Mouse (Mus musculus) myocyte (in vitro differentiated cells): ENCODE data around the gene Adgrb3. TPM values are rescaled to one million over a fixed set of nuclear protein-coding genes. Genes with fewer than 3 reads are reported as not detected.

Source experiments
- H3K27me3 ChIP-seq: one replicate; pipeline ENCODE4 v1.6.1; 2011; ENCODE audit not compliant: control insufficient read depth, insufficient read depth, insufficient read length
- H3K36me3 ChIP-seq: one replicate; pipeline ENCODE4 v1.6.1; 2011; ENCODE audit not compliant: control insufficient read depth, insufficient read depth
- H3K4me2 ChIP-seq: one replicate; pipeline ENCODE4 v1.6.1; 2011; ENCODE audit warnings: low read depth, control low read depth
- H3K4me3 ChIP-seq: one replicate; pipeline ENCODE4 v1.5.1; 2011; ENCODE audit warnings: mild to moderate bottlenecking, control low read depth, moderate library complexity
- H3K79me2 ChIP-seq: one replicate; pipeline ENCODE4 v1.6.1; 2011; ENCODE audit not compliant: control insufficient read depth, insufficient read depth
- H3ac ChIP-seq: one replicate; pipeline ENCODE4 v1.6.1; 2011; ENCODE audit not compliant: control insufficient read depth, insufficient read length
- CEBPB ChIP-seq: IDR thresholded peaks from 2 replicates; pipeline ENCODE4 v1.6.1; 2011; ENCODE audit warnings: mild to moderate bottlenecking, moderate library complexity; ENCODE audit not compliant: poor library complexity, insufficient read depth, severe bottlenecking
- E2F4 ChIP-seq: IDR thresholded peaks from one replicate; pipeline ENCODE4 v1.6.1; 2011; ENCODE audit warnings: mild to moderate bottlenecking, control low read depth, moderate library complexity; ENCODE audit not compliant: insufficient read depth
- MAX ChIP-seq: IDR thresholded peaks from one replicate; pipeline ENCODE4 v1.6.1; 2011; ENCODE audit warnings: low read depth, mild to moderate bottlenecking, control low read depth
- MYOD1 ChIP-seq, 3 experiments: IDR thresholded peaks; one replicate each; pipeline ENCODE4 v1.6.1; 2011; ENCODE audit warnings: control low read depth in 2 of 3, low read depth in 2 of 3, mild to moderate bottlenecking in 2 of 3, moderate library complexity in 1 of 3; ENCODE audit not compliant: insufficient read length in 2 of 3, control insufficient read depth in 1 of 3
- MYOG ChIP-seq, 3 experiments: IDR thresholded peaks; one replicate each; pipeline ENCODE4 v1.6.1; 2011; ENCODE audit warnings: control low read depth in 2 of 3, low read depth in 2 of 3, mild to moderate bottlenecking in 2 of 3; ENCODE audit not compliant: insufficient read length in 2 of 3, control insufficient read depth in 1 of 3, insufficient read depth in 1 of 3
- POLR2A ChIP-seq: IDR thresholded peaks from one replicate; pipeline ENCODE4 v1.6.1; 2011; ENCODE audit warnings: low read depth, mild to moderate bottlenecking, control low read depth, moderate library complexity; ENCODE audit not compliant: insufficient read length
- POLR2AphosphoS2 ChIP-seq: IDR thresholded peaks from one replicate; pipeline ENCODE4 v1.6.1; 2011; ENCODE audit warnings: low read depth, control low read depth; ENCODE audit not compliant: insufficient read length
- REST ChIP-seq: IDR thresholded peaks from one replicate; pipeline ENCODE4 v1.6.1; 2011; ENCODE audit warnings: mild to moderate bottlenecking, control low read depth, moderate library complexity; ENCODE audit not compliant: insufficient read depth, insufficient read length
- SRF ChIP-seq: IDR thresholded peaks from one replicate; pipeline ENCODE4 v1.6.1; 2011; ENCODE audit warnings: low read depth; ENCODE audit not compliant: control insufficient read depth, insufficient read length
- TCF12 ChIP-seq: IDR thresholded peaks from one replicate; pipeline ENCODE4 v1.6.1; 2011; ENCODE audit warnings: mild to moderate bottlenecking, control low read depth; ENCODE audit not compliant: poor library complexity, insufficient read depth, severe bottlenecking
- TCF3 ChIP-seq: IDR thresholded peaks from one replicate; pipeline ENCODE4 v1.6.1; 2011; ENCODE audit warnings: low read depth, control low read depth; ENCODE audit not compliant: insufficient read length
- USF1 ChIP-seq: IDR thresholded peaks from one replicate; pipeline ENCODE4 v1.6.1; 2011; ENCODE audit warnings: low read depth, mild to moderate bottlenecking, control low read depth, moderate library complexity
- polyA plus RNA-seq: library from polyadenylated mRNA; unstranded; fragments of >200 nt; fragmentation: generic; extraction: Trizol; gene quantifications from one replicate; pipeline ENCODE4 v1.2.1, GENCODE M21; 2012; ENCODE audit warnings: missing spikeins

The Adgrb3 gene
- polyA plus RNA-seq, result not detected

DNA sequence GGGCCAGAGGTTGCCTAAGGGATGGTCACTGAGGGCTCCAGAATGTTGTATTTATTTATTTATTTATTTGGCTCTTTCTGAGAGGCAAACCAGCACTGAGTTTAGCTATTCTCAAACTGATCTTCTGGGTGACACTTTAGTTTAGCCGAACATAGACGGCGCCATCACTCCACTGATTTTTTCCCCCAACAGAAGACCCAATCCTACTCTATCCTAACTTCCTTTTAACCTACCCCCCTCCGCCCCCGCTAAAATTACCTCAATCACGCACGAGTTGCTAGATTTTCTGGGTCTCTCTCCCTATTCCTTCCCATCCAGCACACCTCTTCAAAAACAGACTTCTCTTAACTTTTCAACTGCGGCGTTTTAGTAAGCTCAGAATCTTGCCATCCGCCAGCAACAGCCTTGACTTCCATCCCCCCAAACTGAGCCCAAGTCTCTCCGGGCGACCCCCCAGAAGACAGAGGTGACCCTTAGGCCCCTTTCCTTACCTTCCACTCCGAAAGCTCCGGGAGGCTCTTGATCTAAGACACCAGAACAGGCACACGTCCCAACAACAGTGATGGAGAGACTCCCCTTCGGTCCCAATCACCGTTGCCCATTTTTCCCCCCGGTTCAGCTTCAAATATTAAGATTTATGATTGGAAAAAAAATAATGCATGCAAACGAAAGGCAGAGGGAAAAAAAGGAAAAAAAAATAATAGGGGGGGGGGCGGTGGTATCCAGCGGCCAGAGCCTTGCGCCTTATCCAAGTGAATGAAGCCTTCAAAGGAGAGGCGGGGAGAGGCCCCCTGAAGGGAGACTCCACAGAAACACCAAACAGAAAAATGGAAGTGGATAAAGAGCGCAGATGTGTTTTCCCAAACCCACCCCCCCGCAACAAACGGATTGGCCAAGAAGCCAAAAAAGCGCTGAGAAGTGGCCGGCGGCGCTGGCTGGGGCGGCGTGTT, at the start of gene Adgrb3:
Adgrb3 (minus strand) TSS at position 737 of the 950 bp plus-strand sequence.
- H3ac ChIP-seq, result no peak within 1 kb of the TSS
- no peaks in the 10 kb centered on the region for H3K79me2 ChIP-seq
- H3K4me3 ChIP-seq, result no peak within 1 kb of the TSS
- H3K36me3 ChIP-seq, result no peaks in the 10 kb centered on the region
- H3K27me3 ChIP-seq, result no peaks in the 10 kb centered on the region
- no peak within 1 kb of the TSS for H3K4me2 ChIP-seq
- TF ChIP-seq MAX, result no peak
- TF ChIP-seq POLR2A, result no peak
- no peak for TF ChIP-seq MYOG (IDR thresholded peaks at IDR 0.05; ENCODE audit: control insufficient read depth in 1 of 3, insufficient read depth in 1 of 3, insufficient read length in 2 of 3, low read depth in 2 of 3)
- no peak for TF ChIP-seq CEBPB
- TF ChIP-seq TCF12, result no peak
- TF ChIP-seq MYOD1 (IDR thresholded peaks at IDR 0.05; ENCODE audit: control insufficient read depth in 1 of 3, insufficient read length in 2 of 3, low read depth in 2 of 3), result no peak
- no peak for TF ChIP-seq SRF
- TF ChIP-seq E2F4, result no peak
- no peak for TF ChIP-seq POLR2AphosphoS2
- TF ChIP-seq USF1, result no peak
- no peak for TF ChIP-seq REST
- no peak for TF ChIP-seq TCF3

- no peaks in the 10 kb centered on the region for H3K79me2 ChIP-seq
- no peak overlapping the region for H3K4me2 ChIP-seq
- H3ac ChIP-seq, result no peak overlapping the region
- no peaks in the 10 kb centered on the region for H3K27me3 ChIP-seq
- TF ChIP-seq REST (no peak), E2F4 (no peak), CEBPB (no peak)
- no peak overlapping the region for H3K4me3 ChIP-seq
- no peaks in the 10 kb centered on the region for H3K36me3 ChIP-seq
These were observed 48.0 kb upstream of the Adgrb3 start for GRCm38 (mm10) chr1:25877526-25877925.

GRCm38 (mm10) chr1:25857473-25857872, 28.0 kb upstream of the Adgrb3 start:
- Histone ChIP-seq H3K4me3 (no peak overlapping the region), H3K36me3 (no peaks in the 10 kb centered on the region), H3K4me2 (no peak overlapping the region), H3K27me3 (no peaks in the 10 kb centered on the region), H3K79me2 (no peaks in the 10 kb centered on the region), H3ac (no peak overlapping the region)
- no peak for TF ChIP-seq TCF12
- TF ChIP-seq POLR2AphosphoS2, result no peak
- no peak for TF ChIP-seq MAX
- no peak for TF ChIP-seq SRF
- no peak for TF ChIP-seq MYOD1 (IDR thresholded peaks at IDR 0.05; ENCODE audit: control insufficient read depth in 1 of 3, insufficient read length in 2 of 3, low read depth in 2 of 3)
- no peak for TF ChIP-seq MYOG (IDR thresholded peaks at IDR 0.05; ENCODE audit: control insufficient read depth in 1 of 3, insufficient read depth in 1 of 3, insufficient read length in 2 of 3, low read depth in 2 of 3)
- TF ChIP-seq REST, result no peak
- no peak for TF ChIP-seq E2F4
- no peak for TF ChIP-seq CEBPB
- no peak for TF ChIP-seq TCF3
- TF ChIP-seq USF1, result no peak
- TF ChIP-seq POLR2A, result no peak

- Histone ChIP-seq H3K4me2 (no peak overlapping the region), H3K4me3 (no peak overlapping the region)
These were observed 25.0 kb upstream of the Adgrb3 start for GRCm38 (mm10) chr1:25854451-25854978.

More at GRCm38 (mm10) chr1:25854451-25854978, 25.0 kb upstream of the Adgrb3 start:
- no peaks in the 10 kb centered on the region for H3K27me3 ChIP-seq
- H3K79me2 ChIP-seq, result no peaks in the 10 kb centered on the region
- TF ChIP-seq E2F4 (no peak), CEBPB (no peak), SRF (no peak), MAX (no peak), MYOD1 (IDR thresholded peaks at IDR 0.05; ENCODE audit: control insufficient read depth in 1 of 3, insufficient read length in 2 of 3, low read depth in 2 of 3) (no peak), USF1 (no peak), TCF3 (no peak), TCF12 (no peak), POLR2AphosphoS2 (no peak), POLR2A (no peak), REST (no peak), MYOG (IDR thresholded peaks at IDR 0.05; ENCODE audit: control insufficient read depth in 1 of 3, insufficient read depth in 1 of 3, insufficient read length in 2 of 3, low read depth in 2 of 3) (no peak)
- no peak overlapping the region for H3ac ChIP-seq
- H3K36me3 ChIP-seq, result no peaks in the 10 kb centered on the region
